8 mouse cellular contexts compared by ENCODE assay signal in genomic region chr15:86186686-86187085, GRCm38 (mm10). TPM values are rescaled to one million over a fixed set of nuclear protein-coding genes. Genes with fewer than 3 reads are reported as not detected.
DNase-seq lines count a peak whose midpoint lies in the region; ATAC-seq and TF ChIP-seq lines count a peak whose summit lies in the region.

No protein-coding gene starts in this region.

- H3K4me1 ChIP-seq in heart, adult 2 months (ENCODE audit: control insufficient read depth, insufficient read depth, low read length): peaks cover 39% of the 10 kb centered on the region
- peaks cover 55% of the 10 kb centered on the region for H3K4me1 ChIP-seq in midbrain, embryonic 10.5 days
- H3K4me1 ChIP-seq in midbrain, embryonic 11.5 days (ENCODE audit: control insufficient read depth, insufficient read depth, low read length): peaks cover 15% of the 10 kb centered on the region
- H3K4me1 ChIP-seq in heart, postnatal 0 days (ENCODE audit: control insufficient read depth, insufficient read depth): peaks cover 46% of the 10 kb centered on the region
- peaks cover 62% of the 10 kb centered on the region for H3K4me1 ChIP-seq in neural tube, embryonic 13.5 days (replicated peaks)

- no peak for ATAC-seq in midbrain, embryonic 11.5 days (ENCODE audit: low FRiP score)
- no peak for ATAC-seq in heart, postnatal 0 days (ENCODE audit: insufficient read depth, low read depth)
- ATAC-seq in neural tube, embryonic 13.5 days (ENCODE audit: low read depth): no peak

- no peak for TF ChIP-seq EP300 in heart, adult 2 months (IDR thresholded peaks at IDR 0.05; ENCODE audit: insufficient read depth, low read depth, low read length)
- TF ChIP-seq EP300 in heart, postnatal 0 days (IDR thresholded peaks at IDR 0.05; ENCODE audit: low read depth): no peak

- no peak overlapping the region for H3K4me3 ChIP-seq in heart, adult 2 months
- peak overlapping the region; percentile 91; the same call in 1 of the 2 replicates for H3K4me3 ChIP-seq in midbrain, embryonic 10.5 days
- no peak overlapping the region for H3K4me3 ChIP-seq in midbrain, embryonic 11.5 days (ENCODE audit: low read depth, low read length)
- H3K4me3 ChIP-seq in heart, postnatal 0 days (ENCODE audit: low read depth, low read length): no peak overlapping the region
- peak overlapping the region; percentile 89 for H3K4me3 ChIP-seq in neural tube, embryonic 13.5 days

- H3K27ac ChIP-seq in heart, adult 2 months: peak overlapping the region; percentile 99
- H3K27ac ChIP-seq in midbrain, embryonic 10.5 days (replicated peaks): no peak overlapping the region
- no peak overlapping the region for H3K27ac ChIP-seq in midbrain, embryonic 11.5 days (ENCODE audit: low read depth, low read length)
- H3K27ac ChIP-seq in heart, postnatal 0 days (ENCODE audit: low read depth): peak overlapping the region; percentile 96; the same call in 1 of the 2 replicates
- peak overlapping the region; percentile 97 for H3K27ac ChIP-seq in neural tube, embryonic 13.5 days (replicated peaks)

- 65% methylated on average over 3 of the region's 3 CpGs for WGBS in heart, adult 2 months
- WGBS in midbrain, embryonic 10.5 days: 43% methylated on average over 3 of the region's 3 CpGs
- 42% methylated on average over 3 of the region's 3 CpGs for WGBS in midbrain, embryonic 11.5 days
- 49% methylated on average over 3 of the region's 3 CpGs for WGBS in heart, postnatal 0 days
- WGBS in neural tube, embryonic 13.5 days: 47% methylated on average over 3 of the region's 3 CpGs

- H3K36me3 ChIP-seq in heart, adult 2 months (ENCODE audit: control insufficient read depth, insufficient read depth, low read length): no peaks in the 10 kb centered on the region
- no peaks in the 10 kb centered on the region for H3K36me3 ChIP-seq in midbrain, embryonic 10.5 days
- H3K36me3 ChIP-seq in midbrain, embryonic 11.5 days (ENCODE audit: control insufficient read depth, insufficient read depth, low read length): no peaks in the 10 kb centered on the region
- no peaks in the 10 kb centered on the region for H3K36me3 ChIP-seq in heart, postnatal 0 days (replicated peaks; ENCODE audit: control insufficient read depth, insufficient read depth, low read length)
- H3K36me3 ChIP-seq in neural tube, embryonic 13.5 days: no peaks in the 10 kb centered on the region

- H3K9ac ChIP-seq in heart, adult 2 months (ENCODE audit: low read depth, low read length): no peak overlapping the region
- no peak overlapping the region for H3K9ac ChIP-seq in midbrain, embryonic 11.5 days (ENCODE audit: low read length)
- no peak overlapping the region for H3K9ac ChIP-seq in heart, postnatal 0 days (replicated peaks; ENCODE audit: low read depth, low read length)
- 0 out of 2 replicates have a peak overlapping the region, but pooled peaks have one; percentile 90 for H3K9ac ChIP-seq in neural tube, embryonic 13.5 days

- intact Hi-C loops in heart, adult 2 months (cut with DNase I): no loop called here
- intact Hi-C loops in heart, postnatal 25 days (cut with DNase I): loop anchor here (5.0 kb wide), 1 partner anchor 41 kb away; no protein-coding TSS in a partner anchor

- no peak overlapping the region for H3K4me2 ChIP-seq in midbrain, embryonic 11.5 days
- peak overlapping the region; percentile 85; the same call in 1 of the 2 replicates for H3K4me2 ChIP-seq in heart, postnatal 0 days (ENCODE audit: low read depth, low read length)
- H3K4me2 ChIP-seq in neural tube, embryonic 13.5 days: peak overlapping the region; percentile 72

- no peaks in the 10 kb centered on the region for H3K27me3 ChIP-seq in heart, adult 2 months (ENCODE audit: control insufficient read depth, insufficient read depth, low read length)
- peaks cover 22% of the 10 kb centered on the region for H3K27me3 ChIP-seq in midbrain, embryonic 10.5 days (ENCODE audit: low read depth, poor library complexity, severe bottlenecking)
- H3K27me3 ChIP-seq in midbrain, embryonic 11.5 days (ENCODE audit: control insufficient read depth, insufficient read depth, low read length): 0 out of 2 replicates have a peak, but pooled peaks cover 2% of the 10 kb centered on the region
- H3K27me3 ChIP-seq in heart, postnatal 0 days (ENCODE audit: control insufficient read depth, insufficient read depth, low read length): no peaks in the 10 kb centered on the region
- H3K27me3 ChIP-seq in neural tube, embryonic 13.5 days: no peaks in the 10 kb centered on the region

- no peaks in the 10 kb centered on the region for H3K79me2 ChIP-seq in heart, adult 2 months (replicated peaks; ENCODE audit: control insufficient read depth, insufficient read depth, low read length)

- TF ChIP-seq POLR2A in heart, adult 2 months (IDR thresholded peaks at IDR 0.05; ENCODE audit: insufficient read depth, low read depth, low read length): no peak

- DNase-seq in heart, adult 2 months: peak in 1 of 2 experiments; percentile 39
- DNase-seq in heart, postnatal 25 days (ENCODE audit: low spot score): no peak
- no peak for DNase-seq in midbrain, embryonic 10.5 days (ENCODE audit: low spot score)
- no peak for DNase-seq in midbrain, embryonic 11.5 days (ENCODE audit: low spot score, missing footprints)
- DNase-seq in heart, postnatal 0 days (ENCODE audit: low spot score): no peak
- DNase-seq in right cerebral cortex, postnatal 25 days: no peak
- DNase-seq in left cerebral cortex, adult 18-20 months (ENCODE audit: low spot score in 2 of 2): no peak

- H3K9me3 ChIP-seq in midbrain, embryonic 10.5 days (replicated peaks): no peaks in the 10 kb centered on the region
- H3K9me3 ChIP-seq in midbrain, embryonic 11.5 days (ENCODE audit: control insufficient read depth, low read length): no peaks in the 10 kb centered on the region
- no peaks in the 10 kb centered on the region for H3K9me3 ChIP-seq in heart, postnatal 0 days (replicated peaks; ENCODE audit: control insufficient read depth, low read length)
- no peaks in the 10 kb centered on the region for H3K9me3 ChIP-seq in neural tube, embryonic 13.5 days

- TF ChIP-seq CTCF in heart, adult 2 months (IDR thresholded peaks at IDR 0.05): no peak
- no peak for TF ChIP-seq CTCF in heart, postnatal 0 days (IDR thresholded peaks at IDR 0.05; ENCODE audit: low read depth)

RNA-seq across cellular contexts. Expression of gene Cerk, which starts 0.7 kb away (rescaled TPM):
- total RNA-seq in heart, adult 2 months (2021): 10 to 100 TPM; 30.4 to 33.5 TPM
- 26.0 and 38.0 TPM in 2 replicates for polyA plus RNA-seq in heart, adult 2 months (2012; rRNA removed)
- 10 to 100 TPM; 29.7 to 29.9 TPM for total RNA-seq in heart, postnatal 25 days (2021)
- polyA plus RNA-seq in midbrain, embryonic 10.5 days (2016; fragmentation: Nextera tagmentation; extraction: Ambion mirVana): 13.3 and 16.8 TPM in 2 replicates
- 17.3 and 19.9 TPM in 2 replicates for polyA plus RNA-seq in midbrain, embryonic 11.5 days (2014; fragmentation: Nextera tagmentation; extraction: Ambion mirVana)
- 25.3 and 28.2 TPM in 2 replicates for total RNA-seq in heart, postnatal 0 days (2014; rRNA removed; ENCODE audit: low replicate concordance)
- 12.1 and 14.5 TPM in 2 replicates for polyA plus RNA-seq in heart, postnatal 0 days (2015; fragmentation: Nextera tagmentation; extraction: Ambion mirVana)
- polyA plus RNA-seq in neural tube, embryonic 13.5 days (2015; fragmentation: Nextera tagmentation; extraction: Ambion mirVana): 30.4 and 31.4 TPM in 2 replicates
- 10 to 100 TPM; 57.3 to 58.8 TPM for total RNA-seq in left cerebral cortex, adult 18-20 months (2021)

RNA-seq across cellular contexts. Expression of gene Tbc1d22a, which starts 27.6 kb away (rescaled TPM):
- total RNA-seq in heart, adult 2 months (2021): 10 to 100 TPM; 21.8 to 25.6 TPM
- polyA plus RNA-seq in heart, adult 2 months (2012; rRNA removed): 23.2 and 30.1 TPM in 2 replicates
- total RNA-seq in heart, postnatal 25 days (2021): 10 to 100 TPM; 21.2 to 21.7 TPM
- polyA plus RNA-seq in midbrain, embryonic 10.5 days (2016; fragmentation: Nextera tagmentation; extraction: Ambion mirVana): 10.8 and 12.5 TPM in 2 replicates
- polyA plus RNA-seq in midbrain, embryonic 11.5 days (2014; fragmentation: Nextera tagmentation; extraction: Ambion mirVana): 6.7 and 8.1 TPM in 2 replicates
- 26.6 and 31.4 TPM in 2 replicates for total RNA-seq in heart, postnatal 0 days (2014; rRNA removed; ENCODE audit: low replicate concordance)
- 9.7 and 10.0 TPM in 2 replicates for polyA plus RNA-seq in heart, postnatal 0 days (2015; fragmentation: Nextera tagmentation; extraction: Ambion mirVana)
- 10.8 and 12.4 TPM in 2 replicates for polyA plus RNA-seq in neural tube, embryonic 13.5 days (2015; fragmentation: Nextera tagmentation; extraction: Ambion mirVana)
- 10 to 100 TPM; 34.4 to 35.0 TPM for total RNA-seq in left cerebral cortex, adult 18-20 months (2021)

Comparison
In these comparisons a context has a peak if more than half of its experiments do, and no peak if none do; other contexts are left out.
1. H3K4me3 ChIP-seq: peak in midbrain, embryonic 10.5 days (single experiment) and neural tube, embryonic 13.5 days (single experiment); none in heart, adult 2 months (single experiment), midbrain, embryonic 11.5 days (single experiment) and heart, postnatal 0 days (single experiment).
2. H3K27ac ChIP-seq: peak in heart, adult 2 months (single experiment), heart, postnatal 0 days (single experiment) and neural tube, embryonic 13.5 days (single experiment); none in midbrain, embryonic 10.5 days (single experiment) and midbrain, embryonic 11.5 days (single experiment).